Mouse (Mus musculus): ENCODE data around the gene Creb5. TPM values are rescaled to one million over a fixed set of nuclear protein-coding genes. Genes with fewer than 3 reads are reported as not detected.

Creb5 gene
- total RNA-seq, 1 experiment, result 1.1 TPM

DNA sequence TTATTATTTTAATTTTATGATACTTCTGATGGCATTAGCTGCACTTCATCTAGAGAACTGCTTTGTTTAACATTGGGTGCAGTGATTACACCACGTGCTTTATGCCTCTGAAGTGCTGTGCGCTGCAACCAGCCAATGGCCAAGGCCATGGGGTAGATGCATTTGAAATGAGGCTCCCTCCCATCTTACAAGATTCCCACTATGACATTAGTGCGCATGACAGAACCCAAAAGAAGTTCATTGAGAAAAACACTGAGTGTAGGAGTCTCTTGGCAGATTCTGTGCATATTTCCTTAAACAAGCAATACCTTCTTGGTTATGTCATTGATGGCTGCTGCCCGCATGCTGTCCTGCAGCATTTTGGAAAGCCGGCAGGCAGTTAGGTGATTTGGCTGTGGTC, 19.6 kb downstream of the Creb5 start:
- in situ Hi-C loops (cut with MboI; ENCODE audit: low sequenced_read_pairs in 2 of 2, unreplicated experiment in 2 of 2), result no loop called here
- no peaks in the 10 kb centered on the region for H3K4me1 ChIP-seq (ENCODE audit: control insufficient read depth in 2 of 2, insufficient read depth in 2 of 2, low read length in 2 of 2, poor library complexity in 1 of 2)

GRCm38 (mm10) chr6:53308684-53309083, 21.6 kb downstream of the Creb5 start:
- no peaks in the 10 kb centered on the region for H3K9me3 ChIP-seq (ENCODE audit: control insufficient read depth, insufficient read depth, low read depth, low read length)
- no peak for DNase-seq (ENCODE audit: low read depth, low spot score)
- no peak for TF ChIP-seq ZC3H11A (IDR thresholded peaks at IDR 0.05; ENCODE audit: borderline replicate concordance, low read depth, low read length)
- TF ChIP-seq MAFK (IDR thresholded peaks at IDR 0.05; ENCODE audit: insufficient read depth, low read depth, low read length), result no peak
- no peak for TF ChIP-seq CHD2 (IDR thresholded peaks at IDR 0.05; ENCODE audit: low read depth, low read length)
- TF ChIP-seq ZNF384 (IDR thresholded peaks at IDR 0.05; ENCODE audit: low read depth, low read length), result no peak
- no peak for TF ChIP-seq HCFC1 (IDR thresholded peaks at IDR 0.05; ENCODE audit: borderline replicate concordance, insufficient read depth, low read length)
- H3K4me3 ChIP-seq (ENCODE audit: insufficient read depth in 1 of 2, low read depth in 1 of 2, low read length in 2 of 2, poor library complexity in 1 of 2, severe bottlenecking in 1 of 2), result no peak overlapping the region
- no peak overlapping the region for H3K27ac ChIP-seq (ENCODE audit: insufficient read depth, low read depth, low read length, poor library complexity, severe bottlenecking)
- H3K4me1 ChIP-seq (ENCODE audit: control insufficient read depth in 2 of 2, insufficient read depth in 2 of 2, low read length in 2 of 2, poor library complexity in 1 of 2), result no peaks in the 10 kb centered on the region
- no peaks in the 10 kb centered on the region for H3K36me3 ChIP-seq (ENCODE audit: control insufficient read depth, insufficient read depth, low read length, poor library complexity, severe bottlenecking)
- no peak overlapping the region for H3K9ac ChIP-seq (ENCODE audit: insufficient read depth, low read depth, low read length, poor library complexity, severe bottlenecking)
- in situ Hi-C loops (cut with MboI; ENCODE audit: low sequenced_read_pairs in 2 of 2, unreplicated experiment in 2 of 2), result no loop called here

More for the DNA sequence above, 19.6 kb downstream of the Creb5 start:
- TF ChIP-seq MAFK (IDR thresholded peaks at IDR 0.05; ENCODE audit: insufficient read depth, low read depth, low read length), result no peak
- no peak for TF ChIP-seq ZC3H11A (IDR thresholded peaks at IDR 0.05; ENCODE audit: borderline replicate concordance, low read depth, low read length)
- no peak for TF ChIP-seq CHD2 (IDR thresholded peaks at IDR 0.05; ENCODE audit: low read depth, low read length)
- TF ChIP-seq ZNF384 (IDR thresholded peaks at IDR 0.05; ENCODE audit: low read depth, low read length), result no peak
- no peak for TF ChIP-seq HCFC1 (IDR thresholded peaks at IDR 0.05; ENCODE audit: borderline replicate concordance, insufficient read depth, low read length)
- DNase-seq (ENCODE audit: low read depth, low spot score), result no peak
- H3K36me3 ChIP-seq (ENCODE audit: control insufficient read depth, insufficient read depth, low read length, poor library complexity, severe bottlenecking), result no peaks in the 10 kb centered on the region
- H3K27ac ChIP-seq (ENCODE audit: insufficient read depth, low read depth, low read length, poor library complexity, severe bottlenecking), result no peak overlapping the region
- H3K4me3 ChIP-seq (ENCODE audit: insufficient read depth in 1 of 2, low read depth in 1 of 2, low read length in 2 of 2, poor library complexity in 1 of 2, severe bottlenecking in 1 of 2), result no peak overlapping the region
- H3K9ac ChIP-seq (ENCODE audit: insufficient read depth, low read depth, low read length, poor library complexity, severe bottlenecking), result no peak overlapping the region
- no peaks in the 10 kb centered on the region for H3K9me3 ChIP-seq (ENCODE audit: control insufficient read depth, insufficient read depth, low read depth, low read length)

DNA sequence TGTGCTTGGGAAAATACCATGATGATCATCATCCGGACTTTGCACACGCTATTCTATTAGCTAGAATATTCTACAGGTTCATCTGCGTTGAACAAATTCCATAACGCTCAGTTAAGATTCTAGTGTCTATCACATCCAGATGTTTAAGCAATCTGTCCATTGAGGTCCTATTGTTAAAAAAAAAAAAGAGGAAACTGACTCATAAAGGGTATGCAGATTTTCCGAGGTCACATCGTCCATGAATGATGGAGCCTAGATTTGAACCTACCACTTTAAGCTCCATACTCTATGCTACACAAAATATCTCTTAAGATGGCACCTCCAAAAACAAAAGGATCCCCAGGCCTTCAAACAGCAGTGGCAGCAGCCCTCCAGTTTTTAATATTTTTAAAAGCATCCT, 26.5 kb downstream of the Creb5 start:
- TF ChIP-seq MAFK (IDR thresholded peaks at IDR 0.05; ENCODE audit: insufficient read depth, low read depth, low read length) (no peak), CHD2 (IDR thresholded peaks at IDR 0.05; ENCODE audit: low read depth, low read length) (no peak), ZC3H11A (IDR thresholded peaks at IDR 0.05; ENCODE audit: borderline replicate concordance, low read depth, low read length) (no peak), ZNF384 (IDR thresholded peaks at IDR 0.05; ENCODE audit: low read depth, low read length) (no peak), HCFC1 (IDR thresholded peaks at IDR 0.05; ENCODE audit: borderline replicate concordance, insufficient read depth, low read length) (no peak)
- Histone ChIP-seq H3K4me3 (ENCODE audit: insufficient read depth in 1 of 2, low read depth in 1 of 2, low read length in 2 of 2, poor library complexity in 1 of 2, severe bottlenecking in 1 of 2) (no peak overlapping the region), H3K9ac (ENCODE audit: insufficient read depth, low read depth, low read length, poor library complexity, severe bottlenecking) (no peak overlapping the region), H3K9me3 (ENCODE audit: control insufficient read depth, insufficient read depth, low read depth, low read length) (no peaks in the 10 kb centered on the region), H3K4me1 (ENCODE audit: control insufficient read depth in 2 of 2, insufficient read depth in 2 of 2, low read length in 2 of 2, poor library complexity in 1 of 2) (no peaks in the 10 kb centered on the region), H3K36me3 (ENCODE audit: control insufficient read depth, insufficient read depth, low read length, poor library complexity, severe bottlenecking) (no peaks in the 10 kb centered on the region), H3K27ac (ENCODE audit: insufficient read depth, low read depth, low read length, poor library complexity, severe bottlenecking) (no peak overlapping the region)
- DNase-seq (ENCODE audit: low read depth, low spot score), result no peak
- in situ Hi-C loops (cut with MboI; ENCODE audit: low sequenced_read_pairs in 2 of 2, unreplicated experiment in 2 of 2), result no loop called here

DNA sequence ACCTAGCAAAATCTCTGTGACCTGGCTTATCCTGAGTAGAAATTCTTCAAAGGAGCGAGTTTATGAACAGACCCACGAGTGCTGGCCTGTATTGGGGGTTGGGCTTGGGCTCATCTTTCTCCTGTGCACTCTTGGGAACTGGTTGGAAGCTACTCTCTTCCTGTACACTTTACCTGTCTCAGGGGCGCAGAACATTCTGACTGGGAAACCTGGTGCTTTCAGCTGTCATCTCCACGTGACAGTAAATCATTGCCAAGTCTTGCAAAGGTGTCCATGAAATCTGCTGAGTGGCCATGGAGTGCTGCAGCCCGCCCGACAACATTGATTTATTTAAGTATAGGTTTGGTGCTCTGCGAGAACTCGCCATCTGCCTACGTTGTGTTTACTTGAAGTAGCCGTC, 27.1 kb downstream of the Creb5 start:
- no peak overlapping the region for H3K9ac ChIP-seq (ENCODE audit: insufficient read depth, low read depth, low read length, poor library complexity, severe bottlenecking)

More for the DNA sequence above, 27.1 kb downstream of the Creb5 start:
- H3K9me3 ChIP-seq (ENCODE audit: control insufficient read depth, insufficient read depth, low read depth, low read length), result no peaks in the 10 kb centered on the region
- DNase-seq (ENCODE audit: low read depth, low spot score), result no peak
- no peak overlapping the region for H3K27ac ChIP-seq (ENCODE audit: insufficient read depth, low read depth, low read length, poor library complexity, severe bottlenecking)
- H3K4me3 ChIP-seq (ENCODE audit: insufficient read depth in 1 of 2, low read depth in 1 of 2, low read length in 2 of 2, poor library complexity in 1 of 2, severe bottlenecking in 1 of 2), result no peak overlapping the region
- no peak for TF ChIP-seq ZNF384 (IDR thresholded peaks at IDR 0.05; ENCODE audit: low read depth, low read length)
- TF ChIP-seq HCFC1 (IDR thresholded peaks at IDR 0.05; ENCODE audit: borderline replicate concordance, insufficient read depth, low read length), result no peak
- TF ChIP-seq CHD2 (IDR thresholded peaks at IDR 0.05; ENCODE audit: low read depth, low read length), result no peak
- TF ChIP-seq MAFK (IDR thresholded peaks at IDR 0.05; ENCODE audit: insufficient read depth, low read depth, low read length), result no peak
- TF ChIP-seq ZC3H11A (IDR thresholded peaks at IDR 0.05; ENCODE audit: borderline replicate concordance, low read depth, low read length), result no peak
- in situ Hi-C loops (cut with MboI; ENCODE audit: low sequenced_read_pairs in 2 of 2, unreplicated experiment in 2 of 2), result no loop called here
- H3K36me3 ChIP-seq (ENCODE audit: control insufficient read depth, insufficient read depth, low read length, poor library complexity, severe bottlenecking), result no peaks in the 10 kb centered on the region
- no peaks in the 10 kb centered on the region for H3K4me1 ChIP-seq (ENCODE audit: control insufficient read depth in 2 of 2, insufficient read depth in 2 of 2, low read length in 2 of 2, poor library complexity in 1 of 2)
